Mouse (Mus musculus) lung, postnatal 0 days (tissue): ENCODE measurements around the gene Gpalpp1.

Source experiments
- CTCF ChIP-seq: IDR thresholded peaks from 2 replicates; pipeline ENCODE4 v1.5.1; 2016; ENCODE audit warnings: antibody characterized with exemption, mild to moderate bottlenecking
- EP300 ChIP-seq: IDR thresholded peaks from 2 replicates; pipeline ENCODE4 v1.6.1; 2016; ENCODE audit warnings: antibody characterized with exemption, mild to moderate bottlenecking, control low read depth

GRCm38 (mm10) chr14:76134975-76135374 lies 24.4 kb upstream of the Gpalpp1 start:
- TF ChIP-seq CTCF (peak; percentile 23; the same call in 1 of the 2 replicates), EP300 (no peak)
